Mouse (Mus musculus): Measurements from ENCODE around the gene Gxylt1.
"Not testable (repeated sequence)": the region's sequence is repeated elsewhere in the genome, so short reads cannot be mapped to it uniquely, and the experiment has no call there.

Gxylt1 gene

DNA sequence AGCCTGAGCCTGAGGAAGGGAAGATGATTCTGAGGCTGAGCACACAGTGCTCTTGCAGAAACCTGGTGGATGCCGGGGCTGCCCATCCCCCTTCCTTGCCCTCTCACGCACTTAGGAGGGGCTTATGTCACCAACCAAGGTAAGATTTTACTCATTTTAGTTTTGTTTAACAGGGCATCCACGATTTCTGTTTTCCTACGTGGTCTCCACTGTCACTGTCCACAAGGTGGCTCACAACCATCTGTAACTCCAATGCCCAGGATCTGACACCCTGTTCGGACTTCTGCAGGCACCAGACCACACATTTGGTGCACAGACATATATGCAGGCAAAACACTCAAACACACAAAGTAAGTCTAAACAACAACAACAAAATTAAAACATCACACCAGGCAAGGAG is 12.2 kb downstream of the Gxylt1 start:
- no peak for DNase-seq

- no peak for DNase-seq
Measured at GRCm38 (mm10) chr15:93262274-93262673, 12.7 kb downstream of the Gxylt1 start.

DNA sequence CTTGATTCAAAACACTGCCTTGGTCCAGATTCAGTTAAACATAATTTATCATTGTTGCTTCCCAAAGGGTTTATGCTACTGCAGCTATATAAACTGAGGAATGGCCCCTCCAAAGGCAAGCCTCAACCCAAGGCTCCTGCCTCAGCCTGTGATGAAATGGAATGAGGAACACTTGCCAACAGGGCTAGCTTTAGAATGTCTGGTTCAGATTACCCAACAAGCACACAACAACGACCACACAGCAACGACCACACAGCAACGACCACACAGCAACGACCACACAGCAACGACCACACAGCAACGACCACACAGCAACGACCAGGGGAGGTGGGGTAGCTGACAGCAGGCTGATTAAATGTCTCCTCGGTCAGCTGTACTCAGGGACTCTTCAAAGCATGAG is 15.0 kb downstream of the Gxylt1 start:
- DNase-seq = no peak

- no peak for DNase-seq
Measured at GRCm38 (mm10) chr15:93255295-93255694, 19.7 kb downstream of the Gxylt1 start.

DNA sequence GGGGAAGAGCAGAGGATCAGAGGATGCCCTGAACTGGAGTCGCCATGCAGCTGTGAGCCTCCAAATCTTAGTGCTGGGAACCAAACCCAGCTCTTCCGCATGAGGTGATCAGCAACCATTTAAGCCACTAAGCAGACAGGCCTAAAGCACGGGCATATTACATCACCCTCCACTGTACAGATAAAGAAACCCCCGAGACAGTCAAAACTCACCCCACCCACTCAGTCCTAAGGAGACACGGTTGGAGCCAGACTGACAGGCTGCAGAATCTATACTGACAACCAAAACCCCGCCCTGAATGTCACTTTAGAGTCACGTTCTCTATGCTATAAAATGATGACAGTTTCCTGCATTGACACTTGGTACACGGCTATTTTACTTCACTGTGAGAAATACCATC is 21.8 kb downstream of the Gxylt1 start:
- DNase-seq = no peak

- DNase-seq = no peak
Measured at GRCm38 (mm10) chr15:93252396-93252795, 22.6 kb downstream of the Gxylt1 start.

- no peak for DNase-seq
Measured at GRCm38 (mm10) chr15:93251553-93252250, 23.3 kb downstream of the Gxylt1 start.

DNA sequence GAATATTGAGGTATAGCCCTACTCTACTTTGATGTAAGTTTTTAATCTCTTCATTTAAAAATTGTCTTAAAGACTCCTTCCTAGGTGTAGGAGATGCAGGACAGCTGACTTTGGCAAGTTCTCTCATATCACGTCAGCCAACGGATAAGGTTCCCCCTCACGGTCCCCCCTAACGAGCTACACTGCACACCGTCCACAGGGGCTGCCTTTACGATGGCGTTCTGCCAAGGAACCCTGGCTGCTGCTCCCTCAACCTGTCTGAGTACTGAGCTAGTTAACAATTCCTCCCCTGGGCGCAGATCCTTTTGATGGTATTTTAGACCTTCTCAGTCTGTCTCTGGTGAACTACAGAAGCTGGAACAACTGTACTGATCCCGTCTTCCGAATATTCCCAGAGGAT is 31.8 kb downstream of the Gxylt1 start:
- no peak for DNase-seq

- DNase-seq = not testable (repeated sequence)
Measured at GRCm38 (mm10) chr15:93236456-93236855, 38.5 kb downstream of the Gxylt1 start.

DNA sequence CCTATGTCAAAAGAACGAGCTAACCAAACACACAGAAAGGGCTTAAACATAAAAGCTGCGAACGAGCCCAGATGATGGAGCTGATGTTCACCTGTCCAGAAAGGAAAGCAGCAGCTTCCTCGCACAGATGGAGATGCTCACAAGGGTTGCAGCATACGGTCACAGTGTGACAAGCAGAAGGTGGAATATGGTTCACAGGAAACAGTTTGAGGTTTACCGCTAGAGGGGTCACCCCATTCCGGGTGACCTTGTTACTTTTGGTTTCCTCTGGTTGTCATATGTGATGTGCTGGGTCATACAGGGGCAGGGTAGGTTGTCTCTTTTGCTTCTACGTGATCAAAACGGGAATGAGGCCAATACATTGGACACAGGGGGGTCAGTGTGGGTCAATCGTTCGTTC is 46.0 kb downstream of the Gxylt1 start:
- no peak for DNase-seq

GRCm38 (mm10) chr15:93228375-93228774 is 46.6 kb downstream of the Gxylt1 start:
- no peak for DNase-seq

GRCm38 (mm10) chr15:93227764-93228079 is 47.3 kb downstream of the Gxylt1 start:
- no peak for DNase-seq

DNA sequence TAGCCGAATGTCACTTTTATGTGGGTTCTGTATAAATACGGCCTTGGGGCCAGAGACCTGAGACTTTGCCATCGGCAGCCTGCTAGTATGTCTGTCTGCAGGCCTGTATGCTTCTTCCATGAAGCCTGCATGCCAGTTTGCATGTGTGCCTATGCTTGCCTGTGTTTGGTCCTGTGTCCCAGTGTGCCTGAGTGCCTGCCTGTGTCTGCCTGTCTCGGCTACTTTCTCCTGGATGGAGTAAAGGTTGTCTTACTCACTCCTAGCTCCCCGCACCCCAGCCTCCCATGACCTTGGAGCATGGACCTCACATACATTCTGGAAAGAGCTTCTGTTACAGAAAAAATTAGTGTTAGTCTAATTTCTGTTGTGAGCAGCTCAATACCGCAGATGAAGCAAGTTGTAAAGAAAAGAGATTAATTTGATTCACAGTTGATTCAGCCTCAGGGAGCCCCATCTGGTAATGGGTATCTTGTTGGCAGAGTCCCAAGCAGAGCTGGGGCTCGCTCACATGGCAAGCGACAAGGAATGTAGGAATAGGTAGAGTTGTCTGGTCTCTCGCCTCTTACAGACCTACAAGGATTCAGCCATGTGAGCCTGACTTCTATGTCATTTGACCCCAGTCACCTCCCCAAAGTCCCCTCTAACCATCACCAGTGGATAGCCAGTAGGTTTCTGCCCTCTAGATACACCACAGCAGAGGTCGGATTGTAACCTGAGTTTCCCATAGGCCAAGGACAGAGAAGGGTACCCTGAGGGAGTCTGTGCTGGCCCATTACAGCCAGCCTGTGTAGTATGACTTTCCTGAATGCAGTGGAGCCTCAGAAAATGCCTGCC is 47.8 kb downstream of the Gxylt1 start:
- peak; percentile 22 for DNase-seq

GRCm38 (mm10) chr15:93222475-93222874 is 52.5 kb downstream of the Gxylt1 start:
- DNase-seq = no peak

DNA sequence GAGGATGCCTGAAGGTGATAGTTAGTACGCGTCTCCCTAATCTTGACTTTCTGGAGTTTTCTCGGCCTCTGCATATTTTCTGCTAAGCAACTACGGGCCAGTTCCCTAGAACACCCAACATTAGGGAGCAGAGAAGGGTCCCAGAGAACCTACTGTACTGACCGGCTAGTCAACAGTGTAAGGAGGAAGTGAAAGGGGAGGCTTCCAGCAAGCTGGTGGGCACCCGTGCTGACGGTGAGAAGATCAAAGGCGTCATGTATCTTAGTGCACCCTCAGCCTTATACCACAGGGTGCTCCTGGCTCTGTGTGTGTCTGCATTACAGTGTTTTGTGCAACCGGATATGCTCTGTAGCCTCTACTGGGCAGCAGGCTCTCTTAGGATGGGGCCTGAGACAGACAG is 62.4 kb downstream of the Gxylt1 start:
- DNase-seq = no peak

DNA sequence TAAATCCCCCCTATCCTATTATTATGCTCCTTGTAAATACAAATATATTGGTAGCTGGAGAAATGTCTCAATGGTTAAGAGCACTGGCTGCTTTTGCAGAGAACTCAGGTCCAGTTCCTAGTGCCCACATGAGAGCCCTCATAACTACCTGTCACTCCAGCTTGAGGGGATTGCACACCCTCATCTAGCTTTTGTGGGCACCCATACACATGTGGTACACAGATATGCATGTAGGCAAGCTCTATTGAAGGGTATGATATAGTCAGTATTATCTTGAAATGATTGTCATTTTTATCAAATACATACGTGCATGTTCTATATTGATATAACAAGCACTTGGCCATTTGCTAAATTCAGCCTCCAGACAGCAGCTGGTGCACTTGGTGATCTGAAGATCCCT is 70.1 kb downstream of the Gxylt1 start:
- DNase-seq = no peak

DNA sequence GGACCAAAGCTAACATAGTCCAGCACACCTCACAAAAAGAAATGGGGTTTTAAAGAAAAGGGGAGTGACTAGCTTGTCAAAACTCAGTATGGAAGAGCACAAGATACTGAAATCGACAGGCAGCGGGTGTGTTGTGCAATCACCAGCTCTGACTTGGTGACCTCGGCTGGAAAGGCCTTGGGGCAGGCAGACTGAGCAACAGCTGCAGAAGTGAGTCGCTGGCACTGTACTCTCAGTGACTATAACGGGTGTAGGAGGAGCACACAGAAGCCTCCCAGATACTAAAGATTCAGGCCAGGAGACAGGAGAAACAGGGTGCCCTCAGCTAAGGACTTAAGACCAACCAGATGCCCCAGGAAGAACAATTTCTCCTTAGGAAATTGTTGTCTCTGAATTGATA is 73.0 kb downstream of the Gxylt1 start:
- DNase-seq = no peak

DNA sequence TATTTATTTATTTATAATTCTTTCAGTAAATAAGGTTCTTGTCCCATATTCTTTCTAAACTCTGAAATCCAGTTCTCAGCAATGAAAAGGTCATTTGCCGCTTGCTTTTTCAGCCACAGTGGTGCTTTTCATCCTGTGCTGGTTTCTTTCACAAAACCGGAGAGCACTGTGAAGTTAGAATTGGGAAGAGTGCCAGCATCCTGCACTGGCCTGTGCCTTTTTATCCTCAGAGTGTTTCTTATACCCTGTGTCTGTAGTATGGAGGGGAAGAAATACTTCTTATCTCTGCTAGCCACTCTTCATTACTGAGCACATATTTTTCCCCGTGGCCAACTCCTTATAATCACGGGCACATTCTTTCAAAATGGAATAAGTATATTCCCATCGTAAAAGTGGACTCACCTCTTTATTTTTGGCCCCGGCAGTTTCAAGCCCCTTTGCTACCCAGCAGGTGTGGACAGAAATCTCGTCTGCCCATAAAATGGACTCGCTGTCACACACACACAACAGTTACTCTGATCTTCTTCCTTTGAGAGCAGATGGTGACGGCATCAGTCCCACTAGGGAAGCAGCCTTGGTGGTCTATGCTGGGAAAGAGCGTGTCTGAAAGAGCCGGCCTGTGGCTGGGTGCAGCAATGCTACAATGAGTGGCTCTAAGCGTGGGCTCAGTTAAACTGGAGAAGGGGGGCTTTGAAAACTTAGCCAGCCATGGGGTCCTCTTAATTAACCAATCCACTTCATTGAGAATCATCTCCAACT is 83.4 kb downstream of the Gxylt1 start:
- DNase-seq = no peak
